In the genomic region with DNA sequence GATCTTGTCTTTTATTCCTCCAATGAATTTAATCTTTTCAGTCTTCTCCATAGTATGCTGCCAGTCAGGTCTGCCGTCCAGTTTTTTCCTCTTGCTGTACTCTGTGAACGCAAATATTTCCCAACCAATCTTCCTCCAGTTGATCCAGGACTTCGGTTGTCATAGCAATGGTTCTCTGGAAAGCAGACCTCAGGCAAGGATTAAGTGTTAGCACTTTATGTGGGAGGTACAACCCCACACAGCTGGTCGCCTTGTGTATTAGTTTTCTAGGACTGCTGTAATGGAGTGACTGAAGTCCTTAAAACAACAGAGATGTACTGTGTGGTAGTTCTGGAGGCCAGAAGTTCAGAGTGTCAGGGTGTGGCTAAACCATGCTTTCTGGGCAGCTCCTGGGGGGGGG, we compare ENCODE assay signal across 16 mouse cellular contexts. TPM values are rescaled to one million over a fixed set of nuclear protein-coding genes. Genes with fewer than 3 reads are reported as not detected.
DNase-seq lines count a peak whose midpoint lies in the region; ATAC-seq and TF ChIP-seq lines count a peak whose summit lies in the region.
"Had no signal": no experiment of that assay in that cellular context is flagged by ENCODE, and none has a peak within 500 bp of the region (broad histone marks: within the 10 kb centered on the region; RNA-seq: fewer than 3 reads in every experiment).

No protein-coding gene starts in this region.

- peak; percentile 25; the same call in 1 of the 2 replicates for ATAC-seq in intestine, embryonic 15.5 days
- ATAC-seq in intestine, postnatal 0 days: no peak
- ATAC-seq in midbrain, embryonic 13.5 days: 0 out of 2 replicates have a peak, but pooled peaks have one; percentile 30
- ATAC-seq in midbrain, embryonic 11.5 days (ENCODE audit: low FRiP score): no peak
- peak; percentile 42; the same call in 1 of the 2 replicates for ATAC-seq in intestine, embryonic 16.5 days
- ATAC-seq in hindbrain, embryonic 11.5 days (ENCODE audit: low FRiP score): no peak
- ATAC-seq: forebrain, embryonic 14.5 days had no signal

- no peaks in the 10 kb centered on the region for H3K27me3 ChIP-seq in intestine, embryonic 15.5 days (replicated peaks)
- no peaks in the 10 kb centered on the region for H3K27me3 ChIP-seq in intestine, postnatal 0 days (replicated peaks; ENCODE audit: control insufficient read depth, insufficient read depth, low read length)
- H3K27me3 ChIP-seq in midbrain, embryonic 13.5 days: no peaks in the 10 kb centered on the region
- no peaks in the 10 kb centered on the region for H3K27me3 ChIP-seq in midbrain, embryonic 11.5 days (ENCODE audit: control insufficient read depth, insufficient read depth, low read length)
- no peaks in the 10 kb centered on the region for H3K27me3 ChIP-seq in intestine, embryonic 16.5 days (replicated peaks; ENCODE audit: control insufficient read depth, insufficient read depth, low read length)
- H3K27me3 ChIP-seq in hindbrain, embryonic 11.5 days (ENCODE audit: control insufficient read depth, insufficient read depth, low read length): no peaks in the 10 kb centered on the region
- H3K27me3 ChIP-seq: embryonic facial prominence, embryonic 12.5 days; hindbrain, embryonic 12.5 days; liver, embryonic 15.5 days; neural tube, embryonic 15.5 days had no signal

- H3K4me1 ChIP-seq in intestine, embryonic 15.5 days (replicated peaks): no peaks in the 10 kb centered on the region
- H3K4me1 ChIP-seq in intestine, postnatal 0 days (replicated peaks; ENCODE audit: control insufficient read depth, insufficient read depth, low read length): no peaks in the 10 kb centered on the region
- no peaks in the 10 kb centered on the region for H3K4me1 ChIP-seq in midbrain, embryonic 13.5 days (replicated peaks)
- no peaks in the 10 kb centered on the region for H3K4me1 ChIP-seq in midbrain, embryonic 11.5 days (ENCODE audit: control insufficient read depth, insufficient read depth, low read length)
- no peaks in the 10 kb centered on the region for H3K4me1 ChIP-seq in intestine, embryonic 16.5 days (ENCODE audit: control insufficient read depth, insufficient read depth, low read length)
- H3K4me1 ChIP-seq in hindbrain, embryonic 11.5 days (replicated peaks; ENCODE audit: control insufficient read depth, insufficient read depth, low read length): no peaks in the 10 kb centered on the region
- H3K4me1 ChIP-seq: embryonic facial prominence, embryonic 12.5 days; hindbrain, embryonic 12.5 days; liver, embryonic 15.5 days; neural tube, embryonic 15.5 days had no signal

- H3K4me2 ChIP-seq in intestine, embryonic 15.5 days (replicated peaks): no peak overlapping the region
- H3K4me2 ChIP-seq in intestine, postnatal 0 days (replicated peaks; ENCODE audit: low read depth): no peak overlapping the region
- H3K4me2 ChIP-seq in midbrain, embryonic 13.5 days (replicated peaks): no peak overlapping the region
- H3K4me2 ChIP-seq in midbrain, embryonic 11.5 days: no peak overlapping the region
- H3K4me2 ChIP-seq in intestine, embryonic 16.5 days (ENCODE audit: low read depth, low read length): no peak overlapping the region
- no peak overlapping the region for H3K4me2 ChIP-seq in hindbrain, embryonic 11.5 days (replicated peaks; ENCODE audit: low read depth, low read length)
- H3K4me2 ChIP-seq: embryonic facial prominence, embryonic 12.5 days; hindbrain, embryonic 12.5 days; liver, embryonic 15.5 days; neural tube, embryonic 15.5 days had no signal

- H3K4me3 ChIP-seq in intestine, embryonic 15.5 days (replicated peaks): no peak overlapping the region
- no peak overlapping the region for H3K4me3 ChIP-seq in intestine, postnatal 0 days (ENCODE audit: low read depth, low read length)
- no peak overlapping the region for H3K4me3 ChIP-seq in midbrain, embryonic 13.5 days (replicated peaks)
- no peak overlapping the region for H3K4me3 ChIP-seq in midbrain, embryonic 11.5 days (ENCODE audit: low read depth, low read length)
- no peak overlapping the region for H3K4me3 ChIP-seq in intestine, embryonic 16.5 days (ENCODE audit: low read length)
- no peak overlapping the region for H3K4me3 ChIP-seq in hindbrain, embryonic 11.5 days (ENCODE audit: low read depth, low read length)
- H3K4me3 ChIP-seq: embryonic facial prominence, embryonic 12.5 days; hindbrain, embryonic 12.5 days; liver, embryonic 15.5 days; neural tube, embryonic 15.5 days had no signal

- 29% methylated on average over 4 of the region's 4 CpGs for whole genome bisulfite sequencing in intestine, embryonic 15.5 days
- 35% methylated on average over 4 of the region's 4 CpGs for WGBS in intestine, postnatal 0 days
- 55% methylated on average over 4 of the region's 4 CpGs for WGBS in midbrain, embryonic 13.5 days
- whole genome bisulfite sequencing in midbrain, embryonic 11.5 days: 60% methylated on average over 4 of the region's 4 CpGs
- WGBS in intestine, embryonic 16.5 days: 38% methylated on average over 4 of the region's 4 CpGs
- 75% methylated on average over 4 of the region's 4 CpGs for WGBS in hindbrain, embryonic 11.5 days

- no peak for TF ChIP-seq CTCF in intestine, postnatal 0 days (IDR thresholded peaks at IDR 0.05; ENCODE audit: low read depth)

- H3K9ac ChIP-seq in intestine, embryonic 15.5 days: no peak overlapping the region
- H3K9ac ChIP-seq in intestine, postnatal 0 days (ENCODE audit: low read depth, low read length): no peak overlapping the region
- no peak overlapping the region for H3K9ac ChIP-seq in midbrain, embryonic 13.5 days (replicated peaks)
- no peak overlapping the region for H3K9ac ChIP-seq in midbrain, embryonic 11.5 days (ENCODE audit: low read length)
- H3K9ac ChIP-seq in intestine, embryonic 16.5 days (ENCODE audit: low read depth, low read length): no peak overlapping the region
- no peak overlapping the region for H3K9ac ChIP-seq in hindbrain, embryonic 11.5 days (ENCODE audit: low read depth, low read length)
- H3K9ac ChIP-seq: embryonic facial prominence, embryonic 12.5 days; hindbrain, embryonic 12.5 days; liver, embryonic 15.5 days; neural tube, embryonic 15.5 days had no signal

- no peaks in the 10 kb centered on the region for H3K36me3 ChIP-seq in intestine, embryonic 15.5 days
- H3K36me3 ChIP-seq in intestine, postnatal 0 days (ENCODE audit: control insufficient read depth, insufficient read depth): no peaks in the 10 kb centered on the region
- H3K36me3 ChIP-seq in midbrain, embryonic 13.5 days: no peaks in the 10 kb centered on the region
- H3K36me3 ChIP-seq in midbrain, embryonic 11.5 days (ENCODE audit: control insufficient read depth, insufficient read depth, low read length): no peaks in the 10 kb centered on the region
- H3K36me3 ChIP-seq in intestine, embryonic 16.5 days (ENCODE audit: control insufficient read depth, insufficient read depth, low read length): no peaks in the 10 kb centered on the region
- H3K36me3 ChIP-seq in hindbrain, embryonic 11.5 days (ENCODE audit: control insufficient read depth, insufficient read depth, low read length): no peaks in the 10 kb centered on the region
- H3K36me3 ChIP-seq: embryonic facial prominence, embryonic 12.5 days; hindbrain, embryonic 12.5 days; liver, embryonic 15.5 days; neural tube, embryonic 15.5 days had no signal

- H3K9me3 ChIP-seq in intestine, embryonic 15.5 days: no peaks in the 10 kb centered on the region
- H3K9me3 ChIP-seq in intestine, postnatal 0 days (ENCODE audit: control insufficient read depth): no peaks in the 10 kb centered on the region
- no peaks in the 10 kb centered on the region for H3K9me3 ChIP-seq in midbrain, embryonic 13.5 days
- no peaks in the 10 kb centered on the region for H3K9me3 ChIP-seq in midbrain, embryonic 11.5 days (ENCODE audit: control insufficient read depth, low read length)
- H3K9me3 ChIP-seq in intestine, embryonic 16.5 days (ENCODE audit: control insufficient read depth, low read length): no peaks in the 10 kb centered on the region
- H3K9me3 ChIP-seq in hindbrain, embryonic 11.5 days (ENCODE audit: control insufficient read depth, low read length): no peaks in the 10 kb centered on the region
- H3K9me3 ChIP-seq: embryonic facial prominence, embryonic 12.5 days; hindbrain, embryonic 12.5 days; liver, embryonic 15.5 days; neural tube, embryonic 15.5 days had no signal

- H3K27ac ChIP-seq in intestine, embryonic 15.5 days: no peak overlapping the region
- H3K27ac ChIP-seq in intestine, postnatal 0 days (ENCODE audit: low read depth, low read length): no peak overlapping the region
- H3K27ac ChIP-seq in midbrain, embryonic 13.5 days: no peak overlapping the region
- no peak overlapping the region for H3K27ac ChIP-seq in midbrain, embryonic 11.5 days (ENCODE audit: low read depth, low read length)
- H3K27ac ChIP-seq in intestine, embryonic 16.5 days (ENCODE audit: low read length): no peak overlapping the region
- no peak overlapping the region for H3K27ac ChIP-seq in hindbrain, embryonic 11.5 days (ENCODE audit: low read depth, low read length)
- H3K27ac ChIP-seq: embryonic facial prominence, embryonic 12.5 days; hindbrain, embryonic 12.5 days; liver, embryonic 15.5 days; neural tube, embryonic 15.5 days had no signal

- DNase-seq in midbrain, embryonic 11.5 days (ENCODE audit: low spot score, missing footprints): no peak
- no peak for DNase-seq in left cerebral cortex, adult 11 months (ENCODE audit: low spot score)
- DNase-seq in hindbrain, embryonic 11.5 days (ENCODE audit: low spot score): no peak
- DNase-seq: cerebellum, adult 8-10 months; gastrocnemius, postnatal 14 days; kidney, postnatal 25 days; thymus, adult 18-20 months had no signal

RNA-seq across cellular contexts. Expression of a gene that starts 14.3 kb away (rescaled TPM):
- 2.1 and 3.0 TPM in 2 replicates for polyA plus RNA-seq in intestine, embryonic 15.5 days (2015; fragmentation: Nextera tagmentation; extraction: Ambion mirVana)
- 2.7 and 3.4 TPM in 2 replicates for polyA plus RNA-seq in intestine, postnatal 0 days (2015; fragmentation: Nextera tagmentation; extraction: Ambion mirVana)
- 11.3 and 12.5 TPM in 2 replicates for polyA plus RNA-seq in midbrain, embryonic 13.5 days (2015; fragmentation: Nextera tagmentation; extraction: Ambion mirVana)
- polyA plus RNA-seq in midbrain, embryonic 11.5 days (2014; fragmentation: Nextera tagmentation; extraction: Ambion mirVana): 2.0 TPM in 2 replicates
- 1.9 and 2.8 TPM in 2 replicates for polyA plus RNA-seq in intestine, embryonic 16.5 days (2015; fragmentation: Nextera tagmentation; extraction: Ambion mirVana)
- polyA plus RNA-seq in hindbrain, embryonic 11.5 days (2014; fragmentation: Nextera tagmentation; extraction: Ambion mirVana): 2.3 and 2.9 TPM in 2 replicates

Comparison
In these comparisons a context has a peak if more than half of its experiments do, and no peak if none do; other contexts are left out.
1. ATAC-seq: peak in intestine, embryonic 15.5 days (single experiment), midbrain, embryonic 13.5 days (single experiment) and intestine, embryonic 16.5 days (single experiment); none in intestine, postnatal 0 days (single experiment), midbrain, embryonic 11.5 days (single experiment) and hindbrain, embryonic 11.5 days (single experiment).